Mouse (Mus musculus): ENCODE results near the gene Rbm47.

DNA sequence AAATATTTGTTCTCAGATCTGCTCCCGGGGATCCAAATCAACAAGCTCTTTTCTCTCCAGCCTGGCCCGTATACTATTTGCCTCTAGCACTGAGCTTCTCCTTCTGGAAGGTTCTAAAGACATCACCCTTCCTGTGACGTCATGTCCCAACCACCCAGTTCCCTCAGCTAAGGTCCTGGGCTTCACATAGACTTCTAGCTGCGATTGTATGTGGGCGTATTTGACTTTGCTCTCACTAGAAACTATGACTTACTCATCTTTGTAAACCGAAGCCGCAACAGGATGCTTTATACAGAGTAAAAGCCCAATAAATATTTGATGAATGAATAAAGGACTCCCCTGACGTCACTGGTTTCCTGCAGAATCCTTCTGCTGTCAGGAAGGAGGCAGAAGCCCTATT, 7.2 kb downstream of the Rbm47 start:
- TF ChIP-seq CTCF (IDR thresholded peaks at IDR 0.05; ENCODE audit: borderline replicate concordance, insufficient read depth, low read length) (no peak), POLR2A (IDR thresholded peaks at IDR 0.05; ENCODE audit: low read depth, low read length) (no peak)

All from embryonic fibroblast, embryonic 13.5 days (primary cell).